Mouse (Mus musculus) layer of hippocampus, postnatal 25 days (tissue): Measurements from ENCODE around the gene Prdx5. TPM values are rescaled to one million over a fixed set of nuclear protein-coding genes. Genes with fewer than 3 reads are reported as not detected.

Experiments used
- DNase-seq, 2 experiments: peaks; one replicate each; pipeline ENCODE4 v3.0.0; 2022; ENCODE audit warnings: mixed read lengths in 2 of 2, low spot score in 1 of 2; ENCODE audit errors: extremely low spot score in 1 of 2
- total RNA-seq, 2 experiments: library from RNA; stranded (reverse); gene quantifications; 2 replicates each; pipeline ENCODE4 v1.2.3; 2021

The Prdx5 gene
- total RNA-seq, 2 experiments from 2014 or later: 384 to 436 TPM

DNA sequence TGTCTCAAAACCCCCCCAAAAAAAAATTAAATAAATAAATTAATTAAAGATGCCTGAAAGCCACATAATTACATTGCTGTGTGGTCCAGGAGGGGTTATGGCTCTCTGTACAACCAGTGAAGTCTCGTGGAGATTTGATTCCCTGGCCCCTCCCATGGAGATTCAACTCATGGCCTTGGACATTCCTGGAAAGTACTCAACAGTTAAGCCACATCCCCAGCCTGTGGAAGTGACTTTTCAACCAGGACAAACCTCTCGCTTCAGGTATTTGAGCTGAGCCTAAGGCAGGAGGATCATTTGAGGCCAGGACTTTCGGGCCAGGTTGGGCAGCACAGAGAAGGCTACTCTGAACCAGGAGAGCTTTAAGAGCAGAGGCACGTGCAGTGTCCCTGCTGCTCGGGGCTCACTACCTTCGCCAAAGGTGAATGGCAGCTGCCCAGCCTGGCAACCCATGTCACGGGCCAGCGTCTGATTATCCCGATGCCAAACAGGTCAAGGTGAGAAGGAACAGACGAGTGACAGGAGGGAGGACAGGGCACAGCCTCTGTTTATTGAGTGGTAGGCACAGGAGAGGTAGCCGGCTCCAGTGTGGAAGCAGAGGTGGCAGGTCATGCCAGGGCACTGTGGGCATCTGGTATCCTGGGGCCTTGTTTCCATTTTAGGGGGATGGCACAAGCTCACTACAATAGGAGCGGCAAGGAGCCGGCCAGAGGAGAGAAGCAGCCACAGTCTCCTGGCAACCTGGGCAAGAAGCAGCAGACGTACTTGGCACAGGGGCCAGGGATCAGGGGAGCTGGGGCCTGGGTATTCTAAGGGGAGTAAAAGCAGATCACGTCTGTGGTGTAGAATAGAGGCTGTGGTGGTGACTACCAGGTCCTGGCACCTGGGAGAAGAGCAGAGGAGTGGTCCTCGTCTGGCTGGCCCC lies 27.9 kb upstream of the Prdx5 start:
- DNase-seq: no peak

GRCm38 (mm10) chr19:6936299-6936698 lies 26.4 kb upstream of the Prdx5 start:
- DNase-seq: no peak

DNA sequence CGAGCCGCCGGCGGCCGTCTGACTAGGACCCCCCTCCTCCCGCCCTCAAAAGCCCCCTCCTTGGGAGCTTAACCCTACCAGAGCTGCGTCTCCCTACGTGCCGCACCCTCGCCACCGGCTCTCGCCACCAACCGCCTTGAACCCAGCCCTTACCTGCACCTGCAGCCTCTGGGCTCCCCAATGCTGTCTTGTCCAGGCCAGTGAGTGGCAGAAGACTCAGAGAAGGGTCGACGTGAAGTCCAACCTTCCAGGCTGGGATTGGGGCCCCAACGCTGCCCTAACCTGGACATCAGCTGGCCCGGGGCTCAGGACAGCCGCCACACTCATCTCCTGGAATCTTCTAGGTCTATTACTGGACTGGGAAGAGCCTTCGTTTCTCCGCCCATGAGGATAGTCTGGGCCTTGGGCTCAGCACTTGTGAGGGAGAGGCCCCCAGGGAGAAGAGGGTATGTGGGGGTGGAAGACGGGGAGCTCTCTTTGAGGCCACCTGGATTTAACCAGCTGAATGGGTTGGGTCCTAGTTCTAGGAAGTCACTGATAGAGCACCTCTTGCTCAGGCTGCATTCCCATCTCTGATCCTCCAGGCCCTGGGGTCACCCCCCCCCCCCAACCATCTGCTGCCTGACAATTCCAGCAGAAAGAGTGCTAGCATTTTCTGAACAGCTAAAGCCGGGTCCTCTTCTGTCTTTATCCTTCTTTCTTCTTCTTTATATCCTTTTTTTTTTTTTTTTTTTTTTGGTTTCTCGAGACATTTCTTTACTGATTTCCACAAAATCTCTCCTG lies 24.5 kb upstream of the Prdx5 start, which contains the start of gene Kcnk4:
Gene Kcnk4, minus strand, starts transcription at position 321 of the 783 bp plus-strand sequence.
- no peak for DNase-seq

DNA sequence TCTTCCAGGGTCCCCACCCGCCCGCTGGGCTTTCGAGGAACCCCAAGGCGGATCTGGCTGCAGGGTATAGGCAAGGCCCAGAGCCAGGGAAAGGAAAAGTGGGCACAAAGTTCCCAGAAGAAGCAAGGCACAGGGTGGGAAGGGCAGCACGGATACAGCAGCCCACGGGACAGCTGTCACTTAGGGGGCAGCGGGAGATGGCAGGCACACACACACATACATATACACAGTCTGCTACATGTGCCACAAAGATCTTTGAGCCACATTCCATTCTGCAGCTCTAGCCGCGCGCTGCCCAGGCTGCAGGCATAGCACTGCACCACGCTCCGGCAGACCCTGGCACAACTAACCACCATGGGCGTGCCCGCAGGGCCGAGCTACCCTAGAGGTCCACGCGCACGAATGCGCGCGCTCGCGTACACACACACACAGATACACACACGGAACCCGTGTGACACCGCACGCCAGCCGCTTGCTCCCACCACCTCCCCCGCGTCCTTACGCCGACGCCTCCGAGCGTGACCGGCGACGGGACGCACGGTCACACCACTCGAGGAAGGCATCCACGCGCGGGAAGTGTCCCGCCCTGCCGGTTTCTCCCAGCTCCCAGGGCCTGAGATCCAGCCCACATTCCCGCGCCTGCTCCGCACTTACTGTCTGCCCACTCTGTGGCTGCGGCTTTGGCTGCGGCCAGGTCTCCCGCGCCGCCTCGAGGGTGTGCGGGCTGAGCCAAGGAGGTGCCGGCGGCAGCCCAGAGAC lies 23.7 kb upstream of the Prdx5 start:
- no peak for DNase-seq

DNA sequence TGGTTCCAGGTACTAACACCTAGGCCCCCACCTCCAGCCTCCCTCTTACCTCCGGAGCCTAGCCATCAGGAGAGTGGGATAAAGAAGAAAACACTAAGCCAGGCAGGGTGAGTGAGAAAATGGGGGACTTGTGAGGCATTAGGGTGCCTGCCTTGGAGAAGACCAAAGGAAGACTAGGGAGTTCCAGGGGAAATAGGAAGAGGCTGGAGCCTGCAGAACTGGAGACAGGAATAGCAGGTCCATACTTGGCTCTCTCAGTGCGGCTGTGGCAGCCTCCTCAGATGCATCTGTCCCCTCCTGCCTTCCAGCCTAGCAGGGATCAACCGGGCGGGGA lies 23.2 kb upstream of the Prdx5 start:
- DNase-seq: no peak

DNA sequence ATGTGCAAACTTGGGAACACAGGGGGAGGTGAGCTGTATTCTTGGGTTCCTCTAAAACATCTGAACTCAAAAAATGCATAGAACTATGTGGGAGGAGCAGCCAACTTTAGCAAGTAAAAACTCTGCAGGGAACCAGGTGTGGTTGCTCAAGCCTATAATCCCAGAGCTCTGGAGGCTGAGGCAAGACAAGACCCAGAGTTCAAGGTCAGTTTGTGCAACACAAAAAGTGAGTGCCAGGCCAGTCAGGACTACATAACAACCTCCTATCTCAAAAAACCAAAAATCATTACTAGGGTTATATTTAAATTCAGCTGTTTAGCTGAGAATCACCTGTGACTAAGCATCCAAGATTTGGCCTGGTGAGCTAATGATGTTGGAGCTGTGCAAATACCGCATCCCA lies 22.1 kb upstream of the Prdx5 start:
- no peak for DNase-seq

GRCm38 (mm10) chr19:6931002-6931401 lies 21.1 kb upstream of the Prdx5 start:
- no peak for DNase-seq

- DNase-seq: no peak
Measured at GRCm38 (mm10) chr19:6928080-6928479, 18.2 kb upstream of the Prdx5 start.

GRCm38 (mm10) chr19:6926559-6927255 lies 16.8 kb upstream of the Prdx5 start:
- DNase-seq: no peak

DNA sequence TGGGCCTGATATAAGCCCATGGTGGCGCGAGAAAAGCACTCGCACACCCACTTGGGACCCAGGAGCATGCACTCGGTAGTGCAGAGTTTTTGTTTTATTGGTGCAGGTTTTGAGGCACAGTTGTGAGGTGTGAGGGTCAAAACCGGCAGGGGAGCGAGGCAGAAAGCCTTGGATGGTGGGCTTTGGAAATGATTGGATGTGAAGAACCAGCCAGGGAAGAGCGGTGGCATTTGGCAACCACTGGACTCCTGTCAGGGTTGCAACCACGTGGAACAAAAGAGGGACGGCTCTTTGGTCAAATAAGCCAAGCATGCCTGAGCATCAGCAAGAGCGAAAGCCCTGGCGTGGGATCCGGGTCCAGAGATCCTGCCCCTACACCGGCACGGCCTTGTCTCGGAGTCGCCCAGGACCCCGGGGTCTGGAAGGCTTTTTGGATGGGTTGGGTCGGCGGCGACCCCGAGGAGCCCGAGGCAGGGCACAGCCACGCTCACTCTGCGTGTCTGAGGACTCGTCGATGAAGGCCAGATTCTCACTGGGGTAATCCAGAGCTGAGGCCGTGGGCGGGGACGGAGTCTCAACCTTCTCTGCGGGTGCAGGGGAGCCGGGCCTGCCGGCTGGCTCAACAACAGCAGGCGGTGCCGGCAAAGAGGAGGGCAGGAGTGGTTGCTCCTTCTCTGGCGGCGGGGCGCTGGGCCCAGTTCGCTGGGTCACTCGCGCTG lies 15.9 kb upstream of the Prdx5 start:
- no peak for DNase-seq

GRCm38 (mm10) chr19:6925307-6925573 lies 15.3 kb upstream of the Prdx5 start, which contains the start of gene Catsperz:
Gene Catsperz, minus strand, starts transcription at chr19:6925380.
- DNase-seq: no peak

GRCm38 (mm10) chr19:6924461-6925306 lies 14.8 kb upstream of the Prdx5 start:
- DNase-seq: peak; percentile 75 to 97

DNA sequence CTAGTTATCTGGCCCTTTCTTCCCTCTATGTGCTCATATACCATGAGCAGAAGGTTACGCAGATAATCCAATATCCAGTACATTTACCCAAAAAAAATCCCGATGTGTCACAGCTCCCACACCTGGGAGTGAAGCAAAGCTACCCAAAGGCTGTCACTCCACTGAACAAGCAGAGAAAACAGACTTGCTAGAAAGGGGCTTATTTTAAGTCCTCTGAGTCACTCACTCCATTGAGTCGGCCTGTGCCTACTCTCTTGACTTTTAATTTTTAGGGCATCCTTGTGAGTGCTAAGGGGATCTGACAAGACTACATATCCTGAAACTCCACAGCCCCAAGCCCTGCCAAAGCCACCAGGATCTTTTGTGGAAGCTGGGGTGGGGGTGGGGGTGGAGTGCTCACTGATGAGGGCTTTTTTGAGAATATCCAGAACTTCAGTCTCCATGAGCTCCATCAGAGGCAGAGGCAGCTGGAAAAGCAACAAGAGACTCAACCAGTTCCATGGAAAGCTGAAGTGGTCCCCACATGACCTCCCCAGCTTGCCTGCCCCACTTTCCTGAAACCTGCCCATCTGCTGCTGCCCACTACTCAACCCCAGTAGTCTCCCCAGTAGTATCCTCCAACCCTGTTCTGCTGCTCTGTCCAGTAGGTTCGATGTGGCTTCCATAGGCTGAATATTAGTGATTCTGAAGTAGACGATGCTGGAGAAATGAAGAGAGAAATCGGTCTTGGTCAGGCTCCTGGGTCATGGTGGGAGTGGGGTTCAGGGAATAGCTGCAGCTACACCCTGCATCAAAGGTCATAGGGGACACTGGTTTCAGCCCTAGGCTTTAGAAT lies 13.2 kb upstream of the Prdx5 start:
- DNase-seq: no peak

DNA sequence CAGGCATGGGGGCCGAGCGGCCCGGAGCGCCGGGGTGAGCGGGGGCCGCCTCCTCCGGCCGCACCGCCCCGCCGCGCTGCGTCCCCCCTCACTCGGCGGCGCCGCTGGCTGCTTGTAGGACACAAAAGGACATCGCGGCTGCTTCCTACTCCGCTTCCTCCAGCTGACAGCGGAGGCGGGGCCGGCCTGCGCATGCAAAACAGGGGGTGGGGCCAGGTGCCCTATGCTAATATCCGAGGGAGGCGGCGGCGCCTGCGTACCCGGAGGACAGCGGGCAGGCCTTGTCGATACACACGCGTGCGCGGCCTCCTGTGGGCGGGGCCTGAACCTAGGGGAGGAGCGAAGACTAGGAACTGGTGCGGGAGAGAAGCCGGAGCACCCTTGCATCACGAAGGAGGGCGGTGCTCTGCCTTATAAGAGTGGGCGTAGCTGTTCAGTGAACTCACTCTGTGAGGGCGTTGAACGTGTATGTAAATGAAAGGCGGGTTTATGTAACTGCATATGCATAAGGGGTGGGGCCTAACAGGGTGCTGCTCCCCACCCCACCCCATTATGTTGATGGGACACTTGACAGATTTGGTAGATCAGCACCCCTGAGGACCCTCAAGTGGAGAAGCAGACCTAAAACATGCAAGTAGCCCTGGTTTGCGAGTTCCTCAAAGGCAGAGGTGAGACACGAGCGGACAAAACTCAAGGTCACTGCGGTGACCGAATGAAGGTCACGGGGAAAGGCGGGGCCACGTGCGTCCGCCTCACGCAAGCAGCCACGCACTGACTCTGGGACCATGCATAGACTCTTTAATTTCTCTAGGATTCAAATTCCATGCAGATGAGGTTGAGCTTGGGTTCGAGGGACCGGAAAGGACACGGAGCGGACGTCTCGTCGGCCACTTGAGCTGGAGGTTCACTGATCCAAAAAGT lies 12.0 kb upstream of the Prdx5 start, which contains the start of gene Esrra:
Gene Esrra, minus strand, starts transcription at position 167 of the 921 bp plus-strand sequence.
- DNase-seq: peak; percentile 92 to 98

- DNase-seq: no peak
Measured at GRCm38 (mm10) chr19:6920741-6921636, 11.1 kb upstream of the Prdx5 start.
